Mouse (Mus musculus) neural tube, embryonic 11.5 days (tissue): ENCODE results near the gene Foxn3. TPM values are rescaled to one million over a fixed set of nuclear protein-coding genes. Genes with fewer than 3 reads are reported as not detected.

Source experiments
- ATAC-seq: fragments of 200-750 bp; cut with Nextera tagmentation; 2 replicates; pipeline ENCODE4 v1.8.0; 2017; ENCODE audit warnings: moderate number of reproducible peaks, mild to moderate bottlenecking, moderate TSS enrichment, moderate library complexity; ENCODE audit not compliant: insufficient read depth, low FRiP score, low TSS enrichment
- DNase-seq: peaks from one replicate; pipeline ENCODE4 v3.0.0-alpha.2; 2015; ENCODE audit warnings: low spot score
- H3K27ac ChIP-seq: fragments of 300-500 bp; sonication (generic); 2 replicates; pipeline ENCODE4 v1.5.1; 2014; ENCODE audit warnings: low read depth, mild to moderate bottlenecking, low read length
- H3K27me3 ChIP-seq: fragments of 300-500 bp; sonication (generic); 2 replicates; pipeline ENCODE4 v1.6.1; 2014; ENCODE audit warnings: mild to moderate bottlenecking, low read length, mixed read lengths; ENCODE audit not compliant: control insufficient read depth, insufficient read depth
- H3K36me3 ChIP-seq: fragments of 300-500 bp; sonication (generic); 2 replicates; pipeline ENCODE4 v1.6.1; 2014; ENCODE audit warnings: mild to moderate bottlenecking, low read length, moderate library complexity, mixed read lengths; ENCODE audit not compliant: control insufficient read depth, insufficient read depth
- H3K4me1 ChIP-seq: fragments of 300-500 bp; sonication (generic); 2 replicates; pipeline ENCODE4 v1.6.1; 2014; ENCODE audit warnings: low read length, mixed read lengths; ENCODE audit not compliant: control insufficient read depth, insufficient read depth
- H3K4me2 ChIP-seq: fragments of 300-500 bp; sonication (generic); 2 replicates; pipeline ENCODE4 v1.6.1; 2014; ENCODE audit warnings: low read depth, mild to moderate bottlenecking, moderate library complexity
- H3K4me3 ChIP-seq: fragments of 300-500 bp; sonication (generic); 2 replicates; pipeline ENCODE4 v1.5.1; 2014; ENCODE audit warnings: low read depth, low read length
- H3K9ac ChIP-seq: fragments of 300-500 bp; sonication (generic); 2 replicates; pipeline ENCODE4 v1.6.1; 2014; ENCODE audit warnings: mild to moderate bottlenecking, low read length
- H3K9me3 ChIP-seq: fragments of 300-500 bp; sonication (generic); 2 replicates; pipeline ENCODE4 v1.6.1; 2016; ENCODE audit warnings: low read length; ENCODE audit not compliant: control insufficient read depth
- whole genome bisulfite sequencing: fragments of 180-500 bp; shearing (Covaris S2); extraction: QIAGEN DNeasy Blood & Tissue Kit; methylation state at CpG from one replicate; pipeline ENCODE4 v1.1.7; 2014; 5-methylcytosine and 5-hydroxymethylcytosine counted together
- polyA plus RNA-seq: library from polyadenylated mRNA; unstranded; fragments of >200 nt; fragmentation: Nextera tagmentation; extraction: Ambion mirVana; gene quantifications from 2 replicates; pipeline ENCODE4 v1.2.1, GENCODE M21; 2014

Gene Foxn3
- polyA plus RNA-seq, 1 experiment from 2014 or later: 85.8 TPM

GRCm38 (mm10) chr12:99311303-99311702 is 252.1 kb downstream of the Foxn3 start:
- Histone ChIP-seq H3K27me3 (no peaks in the 10 kb centered on the region), H3K9ac (no peak overlapping the region)

DNA sequence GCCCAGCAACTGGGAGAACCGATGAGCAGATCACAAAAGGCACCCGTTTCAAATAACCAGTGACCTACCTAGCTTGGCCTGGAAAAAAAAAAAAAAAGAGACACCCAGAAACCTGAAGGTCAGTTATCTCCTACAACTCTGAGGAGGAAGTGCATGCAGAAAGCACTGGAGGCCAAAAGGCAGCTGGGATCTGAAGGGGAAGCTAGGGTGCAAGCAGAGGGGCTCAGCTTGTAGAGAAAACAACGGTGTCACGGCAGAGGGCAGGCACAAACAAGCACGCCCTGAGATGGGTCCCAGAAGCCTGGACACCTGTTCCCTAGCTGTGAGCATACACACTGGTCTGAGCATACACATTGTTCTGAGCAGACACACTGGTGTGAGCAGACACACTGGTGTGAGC is 253.4 kb downstream of the Foxn3 start:
- Histone ChIP-seq H3K4me1 (peaks cover 9% of the 10 kb centered on the region), H3K4me2 (no peak overlapping the region), H3K4me3 (no peak overlapping the region), H3K27ac (no peak overlapping the region), H3K9ac (no peak overlapping the region), H3K9me3 (no peaks in the 10 kb centered on the region), H3K36me3 (no peaks in the 10 kb centered on the region), H3K27me3 (no peaks in the 10 kb centered on the region)
- WGBS: 72% methylated on average over 5 of the region's 5 CpGs
- no peak for ATAC-seq
- no peak for DNase-seq

More at GRCm38 (mm10) chr12:99311303-99311702, 252.1 kb downstream of the Foxn3 start:
- DNase-seq: no peak
- no peak overlapping the region for H3K27ac ChIP-seq
- no peaks in the 10 kb centered on the region for H3K9me3 ChIP-seq
- peaks cover 5% of the 10 kb centered on the region; the same call in 1 of the 2 replicates for H3K4me1 ChIP-seq
- no peak overlapping the region for H3K4me3 ChIP-seq
- 48% methylated on average over 3 of the region's 3 CpGs for WGBS
- H3K4me2 ChIP-seq: no peak overlapping the region
- H3K36me3 ChIP-seq: no peaks in the 10 kb centered on the region
- no peak for ATAC-seq

DNA sequence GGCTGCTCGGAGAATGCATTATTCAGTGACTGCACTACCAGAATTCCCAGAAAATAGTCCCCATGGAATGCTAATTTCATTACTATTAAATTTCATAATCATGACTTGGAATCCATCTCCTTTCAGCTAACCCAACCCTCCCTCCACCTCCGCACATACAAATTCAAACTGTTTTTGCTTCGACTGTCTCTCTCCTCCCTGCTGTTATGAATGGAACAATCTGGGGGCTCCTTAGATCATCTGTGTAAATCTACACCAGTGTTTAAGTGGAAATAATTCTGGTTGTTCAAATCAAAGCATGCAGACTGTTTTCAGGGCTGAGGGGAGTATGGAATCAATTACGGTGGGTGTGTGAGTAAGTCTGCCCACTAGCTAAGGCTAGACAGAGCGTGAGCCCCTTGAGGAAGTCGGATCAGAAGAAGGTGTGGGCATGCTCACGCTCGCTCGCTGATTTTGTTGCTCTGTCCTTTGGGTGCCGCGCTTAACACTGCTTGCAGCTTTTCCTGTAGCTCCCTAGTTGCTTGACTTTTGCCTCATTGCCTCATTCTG is 254.8 kb downstream of the Foxn3 start:
- Histone ChIP-seq H3K27ac (no peak overlapping the region), H3K27me3 (no peaks in the 10 kb centered on the region)
- no peak for ATAC-seq

DNA sequence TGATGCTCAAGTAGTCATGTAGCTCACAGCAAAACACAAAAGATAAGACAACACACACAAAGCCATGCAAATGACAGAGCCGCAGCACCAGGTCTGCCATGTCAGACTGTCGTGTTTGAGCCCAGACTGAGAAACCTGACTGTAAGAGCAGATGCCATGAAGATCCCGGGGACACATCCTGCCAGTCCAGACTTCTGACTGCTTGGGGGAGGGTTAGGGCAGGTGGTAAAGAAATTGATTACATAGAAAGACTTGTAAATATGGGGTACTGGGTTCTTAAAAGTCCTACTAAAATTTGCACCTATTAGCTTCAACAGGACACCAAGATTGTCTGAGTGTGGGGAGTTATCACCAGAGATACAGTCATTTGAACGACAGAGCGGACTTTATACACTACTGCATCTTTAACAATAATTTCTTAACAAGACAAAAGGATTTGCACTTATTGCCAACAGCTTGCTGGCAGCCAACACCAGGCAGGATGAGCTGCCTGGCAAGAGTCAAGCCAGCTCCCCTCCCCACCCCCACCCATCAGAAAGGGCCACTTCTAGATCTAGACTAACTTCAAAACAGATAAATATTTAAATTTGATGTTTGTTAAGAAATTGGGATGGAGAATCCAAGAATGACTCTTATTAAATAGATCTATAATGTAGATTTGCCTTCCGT is 256.7 kb downstream of the Foxn3 start:
- Histone ChIP-seq H3K27me3 (no peaks in the 10 kb centered on the region), H3K9ac (no peak overlapping the region), H3K4me2 (no peak overlapping the region), H3K4me3 (no peak overlapping the region), H3K27ac (no peak overlapping the region), H3K4me1 (peaks cover 18% of the 10 kb centered on the region), H3K9me3 (no peaks in the 10 kb centered on the region), H3K36me3 (no peaks in the 10 kb centered on the region; the same call in 1 of the 2 replicates)
- WGBS: 61% methylated on average over 6 of the region's 6 CpGs
- DNase-seq: no peak
- no peak for ATAC-seq

More for the DNA sequence above, 254.8 kb downstream of the Foxn3 start:
- 78% methylated on average over 11 of the region's 11 CpGs for WGBS
- no peak overlapping the region for H3K4me3 ChIP-seq
- no peaks in the 10 kb centered on the region; the same call in 1 of the 2 replicates for H3K36me3 ChIP-seq
- no peaks in the 10 kb centered on the region for H3K9me3 ChIP-seq
- H3K4me2 ChIP-seq: no peak overlapping the region
- H3K4me1 ChIP-seq: peaks cover 18% of the 10 kb centered on the region
- no peak overlapping the region for H3K9ac ChIP-seq
- no peak for DNase-seq

DNA sequence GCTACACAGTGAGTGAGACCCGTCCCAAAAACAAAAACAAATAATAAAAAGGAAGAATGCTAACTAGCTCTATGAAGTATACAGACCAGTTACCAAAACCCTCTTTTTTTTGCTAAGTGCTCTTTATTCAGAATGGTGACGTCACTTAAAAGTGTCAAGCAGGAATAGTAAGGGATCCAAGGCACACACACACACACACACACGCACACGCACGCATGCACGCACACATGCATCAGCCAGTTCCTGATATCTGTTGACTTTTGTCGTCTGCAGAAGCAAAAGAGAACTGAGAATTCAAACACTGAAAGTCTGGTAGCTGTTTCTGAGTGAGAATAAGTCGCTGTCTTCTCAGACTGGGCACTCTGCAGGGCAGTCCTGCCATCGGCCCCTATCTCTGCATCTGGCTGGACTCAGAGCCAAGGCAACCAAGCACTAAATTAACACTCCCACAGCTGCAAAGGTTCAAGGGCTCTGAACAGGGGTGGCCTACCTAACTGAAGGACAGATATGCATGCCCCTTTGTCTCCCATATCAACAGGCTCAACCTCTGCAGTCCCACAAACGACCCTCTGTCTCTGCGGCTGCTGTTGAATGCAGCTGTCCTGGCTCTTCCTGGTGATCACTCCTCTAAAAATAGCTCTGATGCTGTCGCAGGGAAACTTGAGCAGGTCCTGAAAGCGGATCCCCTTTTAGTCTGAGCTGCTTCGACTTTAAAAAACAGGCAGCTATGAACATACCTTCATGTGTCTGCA is 257.4 kb downstream of the Foxn3 start:
- WGBS: 57% methylated on average over 14 of the region's 14 CpGs
- H3K4me1 ChIP-seq: peaks cover 18% of the 10 kb centered on the region
- ATAC-seq: no peak
- H3K9ac ChIP-seq: no peak overlapping the region
- H3K27ac ChIP-seq: no peak overlapping the region
- H3K27me3 ChIP-seq: no peaks in the 10 kb centered on the region
- H3K4me3 ChIP-seq: no peak overlapping the region
- no peak for DNase-seq
- H3K9me3 ChIP-seq: no peaks in the 10 kb centered on the region
- H3K36me3 ChIP-seq: no peaks in the 10 kb centered on the region; the same call in 1 of the 2 replicates
- H3K4me2 ChIP-seq: no peak overlapping the region

DNA sequence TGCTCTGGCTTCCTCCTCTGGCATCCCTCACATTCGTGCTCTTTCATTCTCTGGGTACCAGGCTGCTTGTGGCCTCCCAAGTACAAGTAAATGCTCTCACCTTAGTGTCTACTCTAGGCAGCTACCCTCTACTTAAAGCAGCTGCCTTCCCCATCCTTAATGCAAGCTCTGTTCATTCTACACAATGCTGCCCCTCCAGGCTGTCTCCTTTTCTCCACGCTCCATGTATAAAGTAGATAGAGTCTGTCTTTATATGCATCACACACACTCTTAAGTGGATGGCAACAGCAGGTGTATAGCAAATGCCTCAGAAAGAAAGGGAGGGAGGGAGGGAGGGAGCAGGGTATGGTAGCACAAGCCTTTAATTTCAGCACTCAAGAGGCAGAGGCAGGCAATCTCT is 258.1 kb downstream of the Foxn3 start:
- ATAC-seq: no peak
- no peak overlapping the region for H3K9ac ChIP-seq

GRCm38 (mm10) chr12:99304056-99304455 is 259.3 kb downstream of the Foxn3 start:
- ATAC-seq (no peak), DNase-seq (no peak)
- Histone ChIP-seq H3K27me3 (no peaks in the 10 kb centered on the region), H3K4me1 (peaks cover 25% of the 10 kb centered on the region), H3K9me3 (no peaks in the 10 kb centered on the region), H3K36me3 (no peaks in the 10 kb centered on the region; the same call in 1 of the 2 replicates), H3K4me3 (no peak overlapping the region), H3K27ac (no peak overlapping the region), H3K9ac (no peak overlapping the region), H3K4me2 (no peak overlapping the region)
- WGBS: 77% methylated on average over 5 of the region's 5 CpGs

More for the DNA sequence above, 258.1 kb downstream of the Foxn3 start:
- H3K9me3 ChIP-seq: no peaks in the 10 kb centered on the region
- no peak for DNase-seq
- WGBS: 66% methylated on average over 2 of the region's 2 CpGs
- H3K36me3 ChIP-seq: no peaks in the 10 kb centered on the region; the same call in 1 of the 2 replicates
- no peak overlapping the region for H3K27ac ChIP-seq
- H3K4me3 ChIP-seq: no peak overlapping the region
- peaks cover 19% of the 10 kb centered on the region for H3K4me1 ChIP-seq
- H3K27me3 ChIP-seq: no peaks in the 10 kb centered on the region
- no peak overlapping the region for H3K4me2 ChIP-seq

- Histone ChIP-seq H3K9me3 (no peaks in the 10 kb centered on the region), H3K9ac (no peak overlapping the region), H3K36me3 (no peaks in the 10 kb centered on the region; the same call in 1 of the 2 replicates), H3K4me3 (no peak overlapping the region), H3K27ac (no peak overlapping the region), H3K4me2 (no peak overlapping the region), H3K4me1 (peaks cover 29% of the 10 kb centered on the region), H3K27me3 (no peaks in the 10 kb centered on the region)
- no peak for ATAC-seq
- 45% methylated on average over 6 of the region's 6 CpGs for WGBS
- no peak for DNase-seq
These were observed 259.8 kb downstream of the Foxn3 start for GRCm38 (mm10) chr12:99303581-99303980.
